Mouse (Mus musculus) left cerebral cortex, postnatal 25 days (tissue): ENCODE measurements around the gene Olfr1238. TPM values are rescaled to one million over a fixed set of nuclear protein-coding genes. Genes with fewer than 3 reads are reported as not detected.

Experiments used
- DNase-seq, 2 experiments: peaks; one replicate each; pipeline ENCODE4 v3.0.0; 2022; ENCODE audit warnings: low spot score in 2 of 2, mixed read lengths in 1 of 2
- intact Hi-C: fragments of 180-260 bp; cut with DNase I; formaldehyde crosslinking; loops from one replicate; pipeline ENCODE4 v1.15.1; 2025
- total RNA-seq, 2 experiments: library from RNA; stranded (reverse); gene quantifications; 2 replicates each; pipeline ENCODE4 v1.2.3; 2021

Gene Olfr1238
- not detected for total RNA-seq

GRCm38 (mm10) chr2:89409576-89409975 is at the start of gene Olfr1238:
Olfr1238 (minus strand) TSS chr2:89409676.
- intact Hi-C loops = no loop called here
- no peak for DNase-seq

GRCm38 (mm10) chr2:89442900-89443299 is 33.4 kb upstream of the Olfr1238 start, which contains the start of gene Olfr1240:
Olfr1240 (minus strand) TSS chr2:89443000.
- DNase-seq = no peak
- intact Hi-C loops = no loop called here

- DNase-seq = no peak
- intact Hi-C loops = no loop called here
Observed at GRCm38 (mm10) chr2:89420307-89420706, 10.8 kb upstream of the Olfr1238 start, which contains the start of gene Olfr1239. Olfr1239 (minus strand) TSS chr2:89420407.

- DNase-seq = no peak
- intact Hi-C loops = no loop called here
Observed at GRCm38 (mm10) chr2:89414557-89414956, 5.1 kb upstream of the Olfr1238 start.

- no peak for DNase-seq
- intact Hi-C loops = no loop called here
Observed at GRCm38 (mm10) chr2:89400882-89401281, 8.6 kb downstream of the Olfr1238 start.

- intact Hi-C loops = no loop called here
- no peak for DNase-seq
Observed at GRCm38 (mm10) chr2:89364765-89365164, 44.7 kb downstream of the Olfr1238 start, which contains the start of gene Olfr1234. Olfr1234 (minus strand) TSS chr2:89364865.

Other genes with a start within 250 kb of the Olfr1238 start
- gene Olfr1224-ps1, start 245.6 kb downstream of the Olfr1238 start, total RNA-seq = not detected
- not detected for gene Olfr1225, start 235.0 kb downstream of the Olfr1238 start, total RNA-seq
- gene Olfr1226, start 209.6 kb downstream of the Olfr1238 start, total RNA-seq = not detected
- not detected for gene Olfr1228, start 155.6 kb downstream of the Olfr1238 start, total RNA-seq
- gene Olfr1229, start 121.7 kb downstream of the Olfr1238 start, total RNA-seq = not detected
- not detected for gene Olfr1230, start 112.4 kb downstream of the Olfr1238 start, total RNA-seq
- gene Olfr1231, start 102.6 kb downstream of the Olfr1238 start, total RNA-seq = not detected
- gene Olfr1232, start 80.0 kb downstream of the Olfr1238 start, total RNA-seq = not detected
- not detected for gene Olfr1233, start 67.3 kb downstream of the Olfr1238 start, total RNA-seq
- gene Olfr1234, start 44.8 kb downstream of the Olfr1238 start, total RNA-seq = not detected
- not detected for gene Olfr1239, start 10.7 kb upstream of the Olfr1238 start, total RNA-seq
- not detected for gene Olfr1240, start 33.3 kb upstream of the Olfr1238 start, total RNA-seq
- not detected for gene Olfr1241, start 77.5 kb upstream of the Olfr1238 start, total RNA-seq
- not detected for gene Olfr1242, start 88.7 kb upstream of the Olfr1238 start, total RNA-seq
- gene Olfr1243, start 121.8 kb upstream of the Olfr1238 start, total RNA-seq = not detected
- gene Olfr1245, start 168.8 kb upstream of the Olfr1238 start, total RNA-seq = not detected
- not detected for gene Olfr1246, start 183.5 kb upstream of the Olfr1238 start, total RNA-seq
- gene Olfr1247, start 204.5 kb upstream of the Olfr1238 start, total RNA-seq = under 1 TPM in 1 of 2 experiments, not detected in 1; 0.14 TPM
- not detected for gene Olfr1248, start 208.6 kb upstream of the Olfr1238 start, total RNA-seq
- gene Olfr1249, start 225.3 kb upstream of the Olfr1238 start, total RNA-seq = not detected